Mouse (Mus musculus) limb, embryonic 14.5 days (tissue): ENCODE measurements around the gene 6330409D20Rik. TPM values are rescaled to one million over a fixed set of nuclear protein-coding genes. Genes with fewer than 3 reads are reported as not detected.

Source experiments
- ATAC-seq: fragments of 200-750 bp; cut with Nextera tagmentation; 2 replicates; pipeline ENCODE4 v1.8.0; 2017; ENCODE audit warnings: low read depth, moderate number of reproducible peaks, moderate TSS enrichment; ENCODE audit not compliant: low FRiP score
- DNase-seq: peaks from one replicate; pipeline ENCODE4 v3.0.0-alpha.2; 2015; ENCODE audit warnings: low spot score
- H3K27ac ChIP-seq: fragments of 300-500 bp; sonication (generic); replicated peaks from 2 replicates; pipeline ENCODE4 v1.5.1; 2014; ENCODE audit warnings: low read depth, mild to moderate bottlenecking, low read length, moderate library complexity, mixed read lengths
- H3K27me3 ChIP-seq: fragments of 300-500 bp; sonication (generic); 2 replicates; pipeline ENCODE4 v1.6.1; 2014; ENCODE audit warnings: low read length, mixed read lengths; ENCODE audit not compliant: control insufficient read depth, insufficient read depth
- H3K36me3 ChIP-seq: fragments of 300-500 bp; sonication (generic); 2 replicates; pipeline ENCODE4 v1.6.1; 2014; ENCODE audit warnings: mild to moderate bottlenecking, low read length, moderate library complexity, mixed read lengths; ENCODE audit not compliant: control insufficient read depth, insufficient read depth
- H3K4me1 ChIP-seq: fragments of 300-500 bp; sonication (generic); 2 replicates; pipeline ENCODE4 v1.6.1; 2014; ENCODE audit warnings: antibody characterized with exemption, low read length, mixed read lengths; ENCODE audit not compliant: control insufficient read depth, insufficient read depth
- H3K4me2 ChIP-seq: fragments of 300-500 bp; sonication (generic); replicated peaks from 2 replicates; pipeline ENCODE4 v1.6.1; 2014; ENCODE audit warnings: low read depth, mild to moderate bottlenecking, low read length, moderate library complexity; ENCODE audit not compliant: severe bottlenecking
- H3K4me3 ChIP-seq: fragments of 300-500 bp; sonication (generic); replicated peaks from 2 replicates; pipeline ENCODE4 v1.5.1; 2014; ENCODE audit warnings: low read length
- H3K9ac ChIP-seq: fragments of 300-500 bp; sonication (generic); 2 replicates; pipeline ENCODE4 v1.6.1; 2014; ENCODE audit warnings: mild to moderate bottlenecking, low read depth, low read length, moderate library complexity; ENCODE audit not compliant: severe bottlenecking
- H3K9me3 ChIP-seq: fragments of 300-500 bp; sonication (generic); 2 replicates; pipeline ENCODE4 v1.6.1; 2016; ENCODE audit warnings: low read length; ENCODE audit not compliant: control insufficient read depth
- POLR2A ChIP-seq: fragments of 200-500 bp; IDR thresholded peaks from 2 replicates; pipeline ENCODE4 v1.8.0; 2012; ENCODE audit warnings: inconsistent platforms, mild to moderate bottlenecking, moderate library complexity, borderline replicate concordance; ENCODE audit not compliant: insufficient read depth, insufficient read length; ENCODE audit errors: extremely low read depth
- WGBS: fragments of 180-500 bp; shearing (Covaris S2); extraction: QIAGEN DNeasy Blood & Tissue Kit; methylation state at CpG from one replicate; pipeline ENCODE4 v1.1.7; 2014; 5-methylcytosine and 5-hydroxymethylcytosine counted together
- polyA plus RNA-seq, 2 experiments: library from polyadenylated mRNA; depleted of rRNA in 1 of 2; stranded (reverse) in 1 of 2; unstranded in 1 of 2; fragments of >200 nt; fragmentation: Nextera tagmentation in 1 of 2; extraction: Ambion mirVana in 1 of 2; gene quantifications; 2 replicates each; pipeline versions ENCODE4 v1.2.1 to v1.2.3; 2012 to 2014

The 6330409D20Rik gene
- polyA plus RNA-seq, 2 experiments, result 0.14 TPM; not detected in 1

- Histone ChIP-seq H3K4me2 (peak within 1 kb of the TSS; percentile 50), H3K27me3 (no peaks in the 10 kb centered on the region), H3K9me3 (no peaks in the 10 kb centered on the region), H3K27ac (peak within 1 kb of the TSS; percentile 82), H3K4me1 (peaks cover 2% of the 10 kb centered on the region; the same call in 1 of the 2 replicates), H3K9ac (peak within 1 kb of the TSS; percentile 88), H3K36me3 (peaks cover 38% of the 10 kb centered on the region), H3K4me3 (peak within 1 kb of the TSS; percentile 73)
- peak; percentile 100 for DNase-seq
- peak; percentile 93 for ATAC-seq
- 0 out of 2 replicates have a peak, but pooled peaks have one; percentile 60 for TF ChIP-seq POLR2A
- WGBS, result under 1% methylated on average over 48 of the region's 66 CpGs
These were observed 16.4 kb upstream of the 6330409D20Rik start, which contains the start of gene Tor2a for GRCm38 (mm10) chr2:32757056-32757845. Gene Tor2a (plus strand): TSS chr2:32757234.

GRCm38 (mm10) chr2:32756674-32757055 lies 15.8 kb upstream of the 6330409D20Rik start:
- Histone ChIP-seq H3K27me3 (no peaks in the 10 kb centered on the region), H3K4me2 (peak overlapping the region; percentile 22; the same call in 1 of the 2 replicates), H3K4me3 (peak overlapping the region; percentile 73; the same call in 1 of the 2 replicates), H3K4me1 (peaks cover 5% of the 10 kb centered on the region; the same call in 1 of the 2 replicates), H3K9me3 (no peaks in the 10 kb centered on the region), H3K9ac (no peak overlapping the region), H3K27ac (no peak overlapping the region), H3K36me3 (peaks cover 33% of the 10 kb centered on the region)
- 35% methylated on average over 6 of the region's 6 CpGs for WGBS
- ATAC-seq (peak; percentile 9; the same call in 1 of the 2 replicates), DNase-seq (no peak)
- no peak for TF ChIP-seq POLR2A

- H3K27me3 ChIP-seq, result no peaks in the 10 kb centered on the region
- 67% methylated on average over 10 of the region's 10 CpGs for WGBS
- peaks cover 32% of the 10 kb centered on the region for H3K36me3 ChIP-seq
- H3K27ac ChIP-seq, result no peak overlapping the region
- DNase-seq (no peak), ATAC-seq (no peak)
- TF ChIP-seq POLR2A, result no peak
- no peak overlapping the region for H3K4me3 ChIP-seq
- H3K9ac ChIP-seq, result no peak overlapping the region
- H3K9me3 ChIP-seq, result no peaks in the 10 kb centered on the region
- peaks cover 9% of the 10 kb centered on the region for H3K4me1 ChIP-seq
- peak overlapping the region; percentile 60; the same call in 1 of the 2 replicates for H3K4me2 ChIP-seq
These were observed 11.4 kb upstream of the 6330409D20Rik start for GRCm38 (mm10) chr2:32752181-32752580.

- no peak for ATAC-seq
- TF ChIP-seq POLR2A, result no peak
These were observed 10.8 kb upstream of the 6330409D20Rik start for GRCm38 (mm10) chr2:32751665-32752033.

GRCm38 (mm10) chr2:32750887-32751664 lies 10.3 kb upstream of the 6330409D20Rik start:
- H3K4me1 ChIP-seq, result peaks cover 9% of the 10 kb centered on the region
- H3K36me3 ChIP-seq, result peaks cover 37% of the 10 kb centered on the region
- ATAC-seq (peak; percentile 78), DNase-seq (peak; percentile 44)
- 6% methylated on average over 31 of the region's 31 CpGs for WGBS
- no peaks in the 10 kb centered on the region for H3K27me3 ChIP-seq
- H3K9ac ChIP-seq, result peak overlapping the region; percentile 34; the same call in 1 of the 2 replicates
- H3K4me3 ChIP-seq, result peak overlapping the region; percentile 35
- H3K27ac ChIP-seq, result no peak overlapping the region
- no peaks in the 10 kb centered on the region for H3K9me3 ChIP-seq
- H3K4me2 ChIP-seq, result peak overlapping the region; percentile 60
- no peak for TF ChIP-seq POLR2A

More at GRCm38 (mm10) chr2:32751665-32752033, 10.8 kb upstream of the 6330409D20Rik start:
- Histone ChIP-seq H3K27me3 (no peaks in the 10 kb centered on the region), H3K9ac (0 out of 2 replicates have a peak overlapping the region, but pooled peaks have one; percentile 34), H3K4me2 (peak overlapping the region; percentile 60), H3K4me1 (peaks cover 9% of the 10 kb centered on the region), H3K36me3 (peaks cover 37% of the 10 kb centered on the region), H3K27ac (no peak overlapping the region), H3K9me3 (no peaks in the 10 kb centered on the region), H3K4me3 (peak overlapping the region; percentile 35)
- DNase-seq, result no peak
- 17% methylated on average over 9 of the region's 10 CpGs for WGBS
